In the genomic region with DNA sequence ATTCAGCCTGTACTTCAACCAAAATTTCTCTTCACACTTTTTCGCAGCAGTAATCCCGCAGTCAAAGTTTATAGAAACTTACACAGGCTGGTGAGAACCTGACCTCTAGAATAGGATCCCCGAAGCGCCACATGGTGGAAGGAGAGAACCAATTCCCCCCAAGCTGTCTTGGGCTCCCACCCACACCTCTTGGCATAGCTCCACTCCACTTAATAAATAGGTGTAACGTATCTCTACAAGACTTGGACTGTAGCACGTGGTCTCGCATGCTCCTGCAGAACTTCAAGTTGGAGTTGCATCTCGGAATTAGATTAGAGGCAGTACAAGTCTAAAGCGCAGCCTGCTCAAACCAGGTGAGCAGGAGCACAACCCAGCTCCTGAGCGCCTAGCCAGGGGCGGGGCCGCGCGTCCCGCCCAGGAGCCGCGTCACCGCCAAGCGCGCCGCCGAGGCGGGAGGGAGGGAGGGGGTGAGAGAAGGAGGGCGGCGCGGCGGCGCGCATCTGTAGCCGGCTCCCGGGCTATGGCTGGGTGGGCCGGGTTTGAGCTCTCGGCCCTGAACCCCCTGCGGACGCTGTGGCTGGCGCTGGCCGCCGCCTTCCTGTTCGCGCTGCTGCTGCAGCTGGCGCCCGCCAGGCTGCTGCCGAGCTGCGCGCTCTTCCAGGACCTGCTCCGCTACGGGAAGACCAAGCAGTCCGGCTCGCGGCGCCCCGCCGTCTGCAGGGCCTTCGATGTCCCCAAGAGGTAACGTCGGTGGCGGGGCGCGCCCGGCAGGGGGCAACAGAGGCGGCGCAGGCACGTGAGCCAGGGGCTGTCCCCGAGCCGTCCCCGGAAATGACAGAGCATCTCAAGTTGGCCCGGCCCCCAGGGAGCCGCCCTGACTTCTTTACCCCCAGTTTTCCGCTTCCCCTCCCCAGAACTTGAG, we compare ENCODE assay signal across 8 mouse cellular contexts. TPM values are rescaled to one million over a fixed set of nuclear protein-coding genes. Genes with fewer than 3 reads are reported as not detected.
DNase-seq lines count a peak whose midpoint lies in the region; ATAC-seq and TF ChIP-seq lines count a peak whose summit lies in the region.

A gene (plus strand): TSS at position 464 of the 922 bp plus-strand sequence.

- no peaks in the 10 kb centered on the region for H3K27me3 ChIP-seq in heart, embryonic 11.5 days (ENCODE audit: control insufficient read depth, insufficient read depth, low read length)
- no peaks in the 10 kb centered on the region for H3K27me3 ChIP-seq in kidney, embryonic 16.5 days (ENCODE audit: insufficient read depth, low read length)
- H3K27me3 ChIP-seq in liver, adult 2 months (ENCODE audit: control insufficient read depth, insufficient read depth, low read length) = no peaks in the 10 kb centered on the region
- H3K27me3 ChIP-seq in myocyte (ENCODE audit: control insufficient read depth, insufficient read depth, insufficient read length) = no peaks in the 10 kb centered on the region
- H3K27me3 ChIP-seq in splenic B cell, adult 2 months (ENCODE audit: control insufficient read depth, insufficient read depth, low read length, poor library complexity, severe bottlenecking) = no peaks in the 10 kb centered on the region

- H3K79me2 ChIP-seq in liver, adult 2 months (ENCODE audit: control insufficient read depth, insufficient read depth, low read length) = no peaks in the 10 kb centered on the region
- H3K79me2 ChIP-seq in myocyte (ENCODE audit: control insufficient read depth, insufficient read depth) = peaks cover 7% of the 10 kb centered on the region

- ATAC-seq in erythroblast, adult 5-6 weeks (replicated peaks; ENCODE audit: low FRiP score, poor library complexity, severe bottlenecking) = peak; percentile 95
- peak; percentile 98 for ATAC-seq in heart, embryonic 11.5 days (replicated peaks; ENCODE audit: insufficient number of reproducible peaks, low FRiP score, low TSS enrichment)
- peak; percentile 98 for ATAC-seq in kidney, embryonic 16.5 days (ENCODE audit: low FRiP score, low TSS enrichment)

- peak; percentile 73 for TF ChIP-seq CTCF in liver, adult 2 months (IDR thresholded peaks at IDR 0.05; ENCODE audit: low read depth, low read length)

- no peaks in the 10 kb centered on the region for H3K9me3 ChIP-seq in heart, embryonic 11.5 days (replicated peaks; ENCODE audit: control insufficient read depth, low read length)
- no peaks in the 10 kb centered on the region for H3K9me3 ChIP-seq in kidney, embryonic 16.5 days (ENCODE audit: low read length)

- TF ChIP-seq POLR2A in liver, adult 2 months (IDR thresholded peaks at IDR 0.05; ENCODE audit: extremely low read depth, insufficient read depth, low read length) = peak; percentile 79
- peak; percentile 81 for TF ChIP-seq POLR2A in myocyte (IDR thresholded peaks at IDR 0.05; ENCODE audit: insufficient read length, low read depth)

- peak within 1 kb of the TSS; percentile 82 for H3K4me2 ChIP-seq in heart, embryonic 11.5 days
- H3K4me2 ChIP-seq in kidney, embryonic 16.5 days (replicated peaks; ENCODE audit: low read depth, low read length) = peak within 1 kb of the TSS; percentile 82
- peak within 1 kb of the TSS; percentile 94 for H3K4me2 ChIP-seq in myocyte (ENCODE audit: low read depth)

- peak within 1 kb of the TSS; percentile 95 for H3K9ac ChIP-seq in heart, embryonic 11.5 days (ENCODE audit: low read depth, low read length)
- H3K9ac ChIP-seq in kidney, embryonic 16.5 days (replicated peaks; ENCODE audit: low read length) = peak within 1 kb of the TSS; percentile 96
- H3K9ac ChIP-seq in liver, adult 2 months (ENCODE audit: low read depth, low read length) = peak within 1 kb of the TSS; percentile 91

- peak within 1 kb of the TSS; percentile 78 for H3ac ChIP-seq in myocyte (ENCODE audit: control insufficient read depth, insufficient read length)

- H3K4me3 ChIP-seq in heart, embryonic 11.5 days (ENCODE audit: low read depth, low read length) = peak within 1 kb of the TSS; percentile 74
- H3K4me3 ChIP-seq in kidney, embryonic 16.5 days (ENCODE audit: low read length) = peak within 1 kb of the TSS; percentile 76
- peak within 1 kb of the TSS; percentile 83 for H3K4me3 ChIP-seq in liver, adult 2 months (ENCODE audit: insufficient read depth, low read depth, low read length)
- H3K4me3 ChIP-seq in myocyte = peak within 1 kb of the TSS; percentile 57

- peaks cover 22% of the 10 kb centered on the region for H3K4me1 ChIP-seq in heart, embryonic 11.5 days (ENCODE audit: control insufficient read depth, insufficient read depth, low read length)
- H3K4me1 ChIP-seq in kidney, embryonic 16.5 days (ENCODE audit: insufficient read depth, low read length) = peaks cover 15% of the 10 kb centered on the region
- peaks cover 3% of the 10 kb centered on the region; the same call in 1 of the 2 replicates for H3K4me1 ChIP-seq in liver, adult 2 months (ENCODE audit: control insufficient read depth, insufficient read depth, low read length)

- H3K36me3 ChIP-seq in heart, embryonic 11.5 days (ENCODE audit: control insufficient read depth, insufficient read depth, low read length) = no peaks in the 10 kb centered on the region
- H3K36me3 ChIP-seq in kidney, embryonic 16.5 days (ENCODE audit: insufficient read depth, low read length) = no peaks in the 10 kb centered on the region
- no peaks in the 10 kb centered on the region for H3K36me3 ChIP-seq in liver, adult 2 months (ENCODE audit: control insufficient read depth, insufficient read depth, low read length)
- H3K36me3 ChIP-seq in myocyte (ENCODE audit: control insufficient read depth, insufficient read depth) = no peaks in the 10 kb centered on the region
- H3K36me3 ChIP-seq in splenic B cell, adult 2 months (ENCODE audit: control insufficient read depth, insufficient read depth, low read length, poor library complexity, severe bottlenecking) = no peaks in the 10 kb centered on the region

- WGBS in heart, embryonic 11.5 days (ENCODE audit: insufficient replicate concordance) = under 1% methylated on average over 45 of the region's 69 CpGs
- 1% methylated on average over 56 of the region's 69 CpGs for WGBS in kidney, embryonic 16.5 days
- WGBS in liver, adult 2 months = 3% methylated on average over 52 of the region's 69 CpGs

- H3K27ac ChIP-seq in heart, embryonic 11.5 days (ENCODE audit: low read depth, low read length) = peak within 1 kb of the TSS; percentile 98
- H3K27ac ChIP-seq in kidney, embryonic 16.5 days (ENCODE audit: low read length) = peak within 1 kb of the TSS; percentile 100
- peak within 1 kb of the TSS; percentile 84 for H3K27ac ChIP-seq in liver, adult 2 months (replicated peaks; ENCODE audit: insufficient read depth, low read depth, low read length)

- peak; percentile 99 for DNase-seq in B cell, adult 2 months
- peak; percentile 95 for DNase-seq in brain, adult 2 months (ENCODE audit: low read depth, low spot score)
- DNase-seq in liver, adult 2 months (ENCODE audit: extremely low read depth, low read depth, low spot score) = peak; percentile 69
- DNase-seq in splenic B cell, adult 2 months (ENCODE audit: low read depth, low spot score) = peak; percentile 98

TF ChIP-seq in myocyte, 11 proteins besides CTCF, POLR2A, EP300 and RAD21:
- TF ChIP-seq POLR2AphosphoS2 (IDR thresholded peaks at IDR 0.05; ENCODE audit: insufficient read length, low read depth) (peak; percentile 45), MYOD1 (IDR thresholded peaks at IDR 0.05; ENCODE audit: control insufficient read depth in 1 of 3, insufficient read length in 2 of 3, low read depth in 2 of 3) (peak in 1 of 3 experiments; percentile 45), USF1 (IDR thresholded peaks at IDR 0.05; ENCODE audit: low read depth) (peak; percentile 39), TCF12 (IDR thresholded peaks at IDR 0.05; ENCODE audit: insufficient read depth, poor library complexity, severe bottlenecking) (no peak), CEBPB (IDR thresholded peaks at IDR 0.05; ENCODE audit: insufficient read depth, poor library complexity, severe bottlenecking) (no peak)

RNA-seq across cellular contexts. Expression of the gene that starts here (rescaled TPM):
- total RNA-seq in erythroblast, adult 5-6 weeks (2015; ENCODE audit: low replicate concordance) = 7.1 and 9.2 TPM in 2 replicates
- 3.8 and 10.3 TPM in 2 replicates for total RNA-seq in erythroblast, adult 5-6 weeks (2017; ENCODE audit: low replicate concordance)
- polyA plus RNA-seq in heart, embryonic 11.5 days (2014; fragmentation: Nextera tagmentation; extraction: Ambion mirVana) = 21.2 and 28.5 TPM in 2 replicates
- polyA plus RNA-seq in kidney, embryonic 16.5 days (2015; fragmentation: Nextera tagmentation; extraction: Ambion mirVana) = 42.8 and 44.5 TPM in 2 replicates
- total RNA-seq in liver, adult 2 months (2014; rRNA removed) = 7.8 and 10.0 TPM in 2 replicates
- 42.4 and 57.3 TPM in 2 replicates for polyA plus RNA-seq in liver, adult 2 months (2012; rRNA removed)
- polyA plus RNA-seq in myocyte (2012; fragmentation: generic; extraction: Trizol) = 12.0 TPM

Comparison
In these comparisons a context has a peak if more than half of its experiments do, and no peak if none do; other contexts are left out.
1. Peak in every context shown above with its lines: DNase-seq, ATAC-seq, H3K4me3 ChIP-seq and H3K27ac ChIP-seq.